Mouse (Mus musculus): ENCODE data around the gene Synpo2l. TPM values are rescaled to one million over a fixed set of nuclear protein-coding genes. Genes with fewer than 3 reads are reported as not detected.
"Not testable (repeated sequence)": the region's sequence is repeated elsewhere in the genome, so short reads cannot be mapped to it uniquely, and the experiment has no call there.

Gene Synpo2l
- polyA plus RNA-seq, 1 experiment: not detected

DNA sequence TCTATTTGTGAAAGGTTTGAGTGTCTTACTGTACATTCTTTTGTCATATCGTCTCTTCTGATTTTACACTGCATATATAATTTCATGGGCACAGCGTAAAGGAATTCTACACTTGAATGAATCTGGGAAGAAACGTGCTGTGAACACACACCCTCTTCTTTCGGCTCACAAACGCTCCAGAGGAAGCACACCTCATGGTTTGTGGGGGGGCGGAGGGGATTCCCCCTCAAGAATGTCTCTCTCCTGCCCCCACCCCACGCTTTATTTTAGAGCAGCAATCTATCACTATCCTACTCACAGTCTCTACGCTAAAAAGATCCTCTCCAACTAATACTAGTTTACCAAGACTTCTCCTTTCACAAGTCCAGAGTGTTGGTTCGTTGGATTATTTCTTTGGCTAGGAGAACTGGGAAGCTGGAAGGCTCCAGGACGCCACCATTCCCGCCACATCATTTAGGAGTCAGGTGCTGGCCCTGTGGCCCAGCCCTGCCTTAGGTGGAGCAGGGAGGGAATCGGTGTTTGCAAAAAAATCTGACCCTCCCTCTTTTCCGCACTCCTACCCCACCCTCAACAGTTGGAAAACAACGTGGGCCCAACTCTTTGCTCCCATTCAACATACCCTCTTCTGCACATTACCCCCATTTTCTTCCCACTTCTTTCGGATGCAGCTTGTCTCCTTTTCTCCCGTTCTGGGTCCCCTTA, 28.1 kb downstream of the Synpo2l start:
- Histone ChIP-seq H3K4me3 (replicated peaks) (peak overlapping the region; percentile 87), H3K36me3 (ENCODE audit: control insufficient read depth) (no peaks in the 10 kb centered on the region), H3K9me3 (ENCODE audit: control insufficient read depth, low read length) (no peaks in the 10 kb centered on the region), H3K27me3 (ENCODE audit: control insufficient read depth) (no peaks in the 10 kb centered on the region), H3K4me1 (ENCODE audit: control insufficient read depth) (peaks cover 32% of the 10 kb centered on the region)
- no peak for TF ChIP-seq GATA1 (IDR thresholded peaks at IDR 0.05; ENCODE audit: low read length)
- TF ChIP-seq TAL1 (IDR thresholded peaks at IDR 0.05; ENCODE audit: low read length): no peak

GRCm38 (mm10) chr14:20638702-20639101, 29.5 kb downstream of the Synpo2l start:
- Histone ChIP-seq H3K4me1 (ENCODE audit: control insufficient read depth) (peaks cover 32% of the 10 kb centered on the region), H3K27me3 (ENCODE audit: control insufficient read depth) (no peaks in the 10 kb centered on the region), H3K4me3 (replicated peaks) (no peak overlapping the region), H3K36me3 (ENCODE audit: control insufficient read depth) (no peaks in the 10 kb centered on the region), H3K9me3 (ENCODE audit: control insufficient read depth, low read length) (no peaks in the 10 kb centered on the region)
- TF ChIP-seq TAL1 (IDR thresholded peaks at IDR 0.05; ENCODE audit: low read length): no peak
- TF ChIP-seq GATA1 (IDR thresholded peaks at IDR 0.05; ENCODE audit: low read length): no peak

DNA sequence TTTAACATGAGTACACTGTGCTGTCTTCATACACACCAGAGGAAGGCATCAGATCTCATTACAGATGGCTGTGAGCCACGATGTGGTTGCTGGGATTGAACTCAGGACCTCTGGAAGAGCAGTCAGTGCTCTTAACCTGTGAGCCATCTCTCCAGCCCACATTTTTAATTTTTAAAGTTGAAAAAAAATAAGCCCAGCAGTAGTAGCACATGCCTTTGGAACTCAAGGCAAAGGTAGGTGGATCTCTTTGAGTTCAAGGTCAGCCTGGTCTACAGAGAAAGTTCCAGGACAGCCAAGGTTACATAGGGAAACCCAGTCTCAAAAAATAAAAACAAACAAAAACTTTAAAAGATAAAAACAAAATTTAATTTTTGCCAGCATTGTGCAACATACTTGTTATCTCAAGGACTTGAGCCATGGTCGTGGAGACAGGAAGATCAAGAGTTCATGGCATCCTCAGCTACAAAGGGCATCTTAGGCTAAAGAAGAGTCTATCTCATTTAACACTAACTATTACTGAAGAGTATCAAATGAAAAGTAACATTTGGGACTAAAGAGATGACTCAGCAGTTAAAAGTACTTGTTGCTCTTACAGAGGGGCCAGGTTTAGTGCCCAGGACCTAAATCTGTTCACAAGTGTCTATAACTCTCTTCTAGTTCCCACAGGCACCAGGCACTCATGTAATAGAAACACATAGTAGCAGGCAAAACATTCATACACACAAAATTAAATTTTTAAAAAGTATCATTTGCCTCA, 30.2 kb downstream of the Synpo2l start:
- no peak for TF ChIP-seq TAL1 (IDR thresholded peaks at IDR 0.05; ENCODE audit: low read length)
- no peak for TF ChIP-seq GATA1 (IDR thresholded peaks at IDR 0.05; ENCODE audit: low read length)

GRCm38 (mm10) chr14:20636968-20637367, 31.2 kb downstream of the Synpo2l start:
- H3K9me3 ChIP-seq (ENCODE audit: control insufficient read depth, low read length); H3K4me3 ChIP-seq (replicated peaks); H3K27me3 ChIP-seq (ENCODE audit: control insufficient read depth); H3K36me3 ChIP-seq (ENCODE audit: control insufficient read depth): not testable (repeated sequence)
- peaks cover 30% of the 10 kb centered on the region for H3K4me1 ChIP-seq (ENCODE audit: control insufficient read depth)

More for the DNA sequence above, 30.2 kb downstream of the Synpo2l start:
- no peak overlapping the region for H3K4me3 ChIP-seq (replicated peaks)
- H3K36me3 ChIP-seq (ENCODE audit: control insufficient read depth): no peaks in the 10 kb centered on the region
- no peaks in the 10 kb centered on the region for H3K9me3 ChIP-seq (ENCODE audit: control insufficient read depth, low read length)
- no peaks in the 10 kb centered on the region for H3K27me3 ChIP-seq (ENCODE audit: control insufficient read depth)
- peaks cover 32% of the 10 kb centered on the region for H3K4me1 ChIP-seq (ENCODE audit: control insufficient read depth)

GRCm38 (mm10) chr14:20635546-20635945, 32.6 kb downstream of the Synpo2l start:
- peaks cover 23% of the 10 kb centered on the region for H3K4me1 ChIP-seq (ENCODE audit: control insufficient read depth)
- no peaks in the 10 kb centered on the region for H3K9me3 ChIP-seq (ENCODE audit: control insufficient read depth, low read length)
- H3K36me3 ChIP-seq (ENCODE audit: control insufficient read depth): no peaks in the 10 kb centered on the region
- no peak overlapping the region for H3K4me3 ChIP-seq (replicated peaks)
- no peaks in the 10 kb centered on the region for H3K27me3 ChIP-seq (ENCODE audit: control insufficient read depth)
- TF ChIP-seq GATA1 (IDR thresholded peaks at IDR 0.05; ENCODE audit: low read length) (no peak), TAL1 (IDR thresholded peaks at IDR 0.05; ENCODE audit: low read length) (no peak)

GRCm38 (mm10) chr14:20631253-20631652, 36.9 kb downstream of the Synpo2l start:
- H3K36me3 ChIP-seq (ENCODE audit: control insufficient read depth): no peaks in the 10 kb centered on the region
- no peak overlapping the region for H3K4me3 ChIP-seq (replicated peaks)
- peaks cover 8% of the 10 kb centered on the region for H3K4me1 ChIP-seq (ENCODE audit: control insufficient read depth)
- H3K9me3 ChIP-seq (ENCODE audit: control insufficient read depth, low read length): no peaks in the 10 kb centered on the region
- no peaks in the 10 kb centered on the region for H3K27me3 ChIP-seq (ENCODE audit: control insufficient read depth)
- TF ChIP-seq TAL1 (IDR thresholded peaks at IDR 0.05; ENCODE audit: low read length) (no peak), GATA1 (IDR thresholded peaks at IDR 0.05; ENCODE audit: low read length) (no peak)

- no peak for TF ChIP-seq TAL1 (IDR thresholded peaks at IDR 0.05; ENCODE audit: low read length)
- TF ChIP-seq GATA1 (IDR thresholded peaks at IDR 0.05; ENCODE audit: low read length): no peak
- Histone ChIP-seq H3K27me3 (ENCODE audit: control insufficient read depth) (no peaks in the 10 kb centered on the region), H3K9me3 (ENCODE audit: control insufficient read depth, low read length) (no peaks in the 10 kb centered on the region), H3K4me3 (replicated peaks) (no peak overlapping the region), H3K4me1 (ENCODE audit: control insufficient read depth) (peaks cover 9% of the 10 kb centered on the region), H3K36me3 (ENCODE audit: control insufficient read depth) (no peaks in the 10 kb centered on the region)
Observed at GRCm38 (mm10) chr14:20626971-20627370, 41.2 kb downstream of the Synpo2l start.

DNA sequence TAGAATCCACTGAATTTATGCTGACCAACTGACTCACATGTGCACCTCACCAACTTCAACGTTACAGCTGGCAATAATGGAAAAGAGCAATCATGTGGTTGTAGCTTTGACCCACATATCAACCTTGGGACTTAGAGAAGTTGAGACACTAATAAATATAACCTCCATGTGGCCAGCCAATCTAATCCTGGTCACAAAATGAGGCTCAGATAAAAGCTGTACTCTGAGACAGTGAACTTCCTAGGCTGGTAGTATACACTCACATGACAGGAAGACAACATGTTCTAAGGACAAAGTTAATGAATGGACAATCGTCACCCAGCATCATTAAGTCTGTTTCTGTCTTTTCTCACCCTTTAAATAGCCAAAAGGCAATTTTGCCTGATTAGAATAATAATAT, 41.7 kb downstream of the Synpo2l start:
- Histone ChIP-seq H3K27me3 (ENCODE audit: control insufficient read depth) (no peaks in the 10 kb centered on the region), H3K9me3 (ENCODE audit: control insufficient read depth, low read length) (no peaks in the 10 kb centered on the region), H3K4me3 (replicated peaks) (no peak overlapping the region), H3K4me1 (ENCODE audit: control insufficient read depth) (peaks cover 10% of the 10 kb centered on the region), H3K36me3 (ENCODE audit: control insufficient read depth) (no peaks in the 10 kb centered on the region)
- TF ChIP-seq TAL1 (IDR thresholded peaks at IDR 0.05; ENCODE audit: low read length) (no peak), GATA1 (IDR thresholded peaks at IDR 0.05; ENCODE audit: low read length) (no peak)

DNA sequence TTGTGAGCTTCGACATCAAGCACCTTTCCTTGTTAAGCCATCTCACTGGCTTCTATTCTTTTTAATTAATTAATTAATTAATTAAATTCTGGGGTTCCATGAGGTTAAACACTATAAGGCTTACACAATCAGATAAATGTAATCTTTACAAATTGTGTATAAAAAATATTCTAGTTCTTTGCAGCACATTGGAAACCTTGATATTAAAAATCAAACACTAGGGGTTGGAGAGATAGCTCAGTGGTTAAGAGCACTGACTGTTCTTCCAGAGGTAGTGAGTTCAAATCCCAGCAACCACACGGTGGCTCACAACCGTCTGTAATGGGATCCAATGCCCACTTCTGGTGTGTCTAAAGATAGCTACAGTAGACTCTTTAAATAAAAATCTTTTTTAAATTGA, 45.2 kb downstream of the Synpo2l start:
- no peaks in the 10 kb centered on the region for H3K9me3 ChIP-seq (ENCODE audit: control insufficient read depth, low read length)
- no peaks in the 10 kb centered on the region for H3K36me3 ChIP-seq (ENCODE audit: control insufficient read depth)
- no peaks in the 10 kb centered on the region for H3K27me3 ChIP-seq (ENCODE audit: control insufficient read depth)
- no peak overlapping the region for H3K4me3 ChIP-seq (replicated peaks)
- TF ChIP-seq GATA1 (IDR thresholded peaks at IDR 0.05; ENCODE audit: low read length) (no peak), TAL1 (IDR thresholded peaks at IDR 0.05; ENCODE audit: low read length) (no peak)
- peaks cover 21% of the 10 kb centered on the region for H3K4me1 ChIP-seq (ENCODE audit: control insufficient read depth)

All from erythroblast, embryonic 14.5 days (primary cell).